Mouse (Mus musculus): Measurements from ENCODE around the gene Nlrc5. TPM values are rescaled to one million over a fixed set of nuclear protein-coding genes. Genes with fewer than 3 reads are reported as not detected.

Nlrc5 gene
- total and polyA plus RNA-seq, 2 experiments: 11.6 to 21.2 TPM

DNA sequence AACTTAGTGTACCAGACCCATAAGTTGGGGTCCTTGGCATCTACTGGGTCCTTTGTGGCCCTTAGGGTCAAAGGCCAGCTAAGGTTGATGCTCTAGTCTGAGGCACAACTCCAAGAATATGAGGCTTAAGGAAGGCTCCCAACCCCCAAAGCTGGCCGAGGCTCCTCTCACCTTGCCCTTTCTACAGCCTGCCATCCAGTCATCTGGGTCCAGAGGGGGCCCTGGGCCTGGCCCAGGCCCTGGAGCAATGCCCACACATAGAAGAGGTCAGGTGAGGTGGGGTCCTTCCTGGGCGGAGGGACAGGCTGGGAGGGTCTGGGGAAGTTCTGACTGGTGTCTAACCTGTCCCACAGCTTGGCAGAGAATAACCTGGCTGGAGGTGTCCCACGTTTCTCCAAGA is 88.3 kb downstream of the Nlrc5 start:
- TF ChIP-seq CTCF (IDR thresholded peaks at IDR 0.05; ENCODE audit: low read depth, low read length): no peak
- TF ChIP-seq POLR2A (IDR thresholded peaks at IDR 0.05; ENCODE audit: extremely low read depth, insufficient read depth, low read length): no peak
- Histone ChIP-seq H3K36me3 (ENCODE audit: control insufficient read depth, insufficient read depth, low read length) (peaks cover 10% of the 10 kb centered on the region), H3K27ac (replicated peaks; ENCODE audit: insufficient read depth, low read depth, low read length) (no peak overlapping the region), H3K27me3 (ENCODE audit: control insufficient read depth, insufficient read depth, low read length) (no peaks in the 10 kb centered on the region), H3K4me3 (ENCODE audit: insufficient read depth, low read depth, low read length) (no peak overlapping the region), H3K4me1 (ENCODE audit: control insufficient read depth, insufficient read depth, low read length) (no peaks in the 10 kb centered on the region), H3K9ac (ENCODE audit: low read depth, low read length) (no peak overlapping the region), H3K79me2 (ENCODE audit: control insufficient read depth, insufficient read depth, low read length) (no peaks in the 10 kb centered on the region)
- WGBS: 89% methylated on average over 3 of the region's 3 CpGs
- no peak for DNase-seq (ENCODE audit: extremely low read depth, low read depth, low spot score)

DNA sequence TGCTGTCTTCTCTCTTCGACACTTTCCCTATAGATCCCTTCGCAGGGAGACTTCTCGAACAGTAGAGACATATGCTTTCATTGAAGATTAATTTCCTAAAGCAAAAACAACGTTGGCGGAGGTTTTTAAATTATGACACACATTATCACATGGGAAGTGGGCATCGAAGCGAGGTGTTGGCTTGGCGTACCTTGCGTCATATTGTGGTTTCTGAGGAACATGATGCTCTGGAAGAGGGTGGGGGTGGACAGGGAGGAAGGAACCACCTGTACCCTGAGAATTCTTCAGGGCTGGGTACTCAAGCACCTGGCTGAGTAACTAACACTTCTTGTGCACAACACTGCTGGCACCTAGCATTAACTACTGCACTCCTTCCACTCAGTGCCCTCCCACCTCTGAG is 90.4 kb downstream of the Nlrc5 start:
- 93% methylated on average over 9 of the region's 9 CpGs for WGBS
- Histone ChIP-seq H3K9ac (ENCODE audit: low read depth, low read length) (no peak overlapping the region), H3K4me3 (ENCODE audit: insufficient read depth, low read depth, low read length) (no peak overlapping the region), H3K4me1 (ENCODE audit: control insufficient read depth, insufficient read depth, low read length) (peaks cover 8% of the 10 kb centered on the region), H3K27ac (replicated peaks; ENCODE audit: insufficient read depth, low read depth, low read length) (no peak overlapping the region), H3K27me3 (ENCODE audit: control insufficient read depth, insufficient read depth, low read length) (no peaks in the 10 kb centered on the region), H3K79me2 (ENCODE audit: control insufficient read depth, insufficient read depth, low read length) (no peaks in the 10 kb centered on the region), H3K36me3 (ENCODE audit: control insufficient read depth, insufficient read depth, low read length) (peaks cover 4% of the 10 kb centered on the region; the same call in 1 of the 2 replicates)
- no peak for DNase-seq (ENCODE audit: extremely low read depth, low read depth, low spot score)
- TF ChIP-seq POLR2A (IDR thresholded peaks at IDR 0.05; ENCODE audit: extremely low read depth, insufficient read depth, low read length): no peak
- TF ChIP-seq CTCF (IDR thresholded peaks at IDR 0.05; ENCODE audit: low read depth, low read length): no peak

DNA sequence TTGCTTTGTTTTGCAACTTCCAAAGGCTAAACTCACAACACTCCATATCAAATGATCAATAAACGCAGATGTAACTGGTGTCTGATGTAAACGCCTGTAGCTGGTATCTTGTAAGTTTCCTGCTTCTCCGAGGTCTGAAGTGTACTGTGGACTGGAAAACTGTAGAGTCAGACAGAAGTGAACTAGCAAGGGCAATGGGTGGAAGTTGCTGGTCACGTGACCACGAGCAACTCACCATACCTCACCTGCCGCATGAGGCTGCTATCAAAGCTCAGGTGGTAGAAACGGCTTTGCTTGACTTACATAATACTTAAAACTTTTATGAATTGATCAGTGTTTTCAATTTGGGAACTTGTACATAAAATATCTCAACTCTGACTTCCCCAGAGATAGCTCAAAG is 93.0 kb downstream of the Nlrc5 start:
- H3K27me3 ChIP-seq (ENCODE audit: control insufficient read depth, insufficient read depth, low read length): no peaks in the 10 kb centered on the region
- H3K79me2 ChIP-seq (ENCODE audit: control insufficient read depth, insufficient read depth, low read length): no peaks in the 10 kb centered on the region
- no peak overlapping the region for H3K4me3 ChIP-seq (ENCODE audit: insufficient read depth, low read depth, low read length)
- H3K9ac ChIP-seq (ENCODE audit: low read depth, low read length): no peak overlapping the region
- TF ChIP-seq CTCF (IDR thresholded peaks at IDR 0.05; ENCODE audit: low read depth, low read length) (no peak), POLR2A (IDR thresholded peaks at IDR 0.05; ENCODE audit: extremely low read depth, insufficient read depth, low read length) (no peak)
- peaks cover 11% of the 10 kb centered on the region for H3K4me1 ChIP-seq (ENCODE audit: control insufficient read depth, insufficient read depth, low read length)
- no peak for DNase-seq (ENCODE audit: extremely low read depth, low read depth, low spot score)
- 70% methylated on average over 7 of the region's 7 CpGs for WGBS
- H3K36me3 ChIP-seq (ENCODE audit: control insufficient read depth, insufficient read depth, low read length): peaks cover 3% of the 10 kb centered on the region; the same call in 1 of the 2 replicates
- H3K27ac ChIP-seq (replicated peaks; ENCODE audit: insufficient read depth, low read depth, low read length): no peak overlapping the region

DNA sequence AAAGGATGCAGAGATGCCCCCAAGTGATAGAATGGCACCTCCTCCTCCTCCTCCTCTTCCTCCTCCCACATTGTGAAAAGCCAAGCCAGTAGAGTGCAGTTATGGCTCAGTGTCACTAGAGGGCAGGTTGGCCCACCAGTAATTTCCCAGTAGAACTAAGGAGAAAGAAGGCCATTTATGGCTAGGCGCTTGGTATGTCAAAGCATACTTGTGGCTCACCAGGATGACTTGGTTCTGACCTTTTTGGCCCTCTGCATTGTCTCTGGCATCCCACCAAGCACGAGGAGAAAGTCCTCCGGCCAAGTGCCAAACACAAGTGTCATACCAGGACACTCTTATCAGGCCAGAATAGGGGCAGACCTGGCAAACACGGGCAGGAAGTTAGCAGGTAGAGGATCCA is 94.1 kb downstream of the Nlrc5 start:
- Histone ChIP-seq H3K36me3 (ENCODE audit: control insufficient read depth, insufficient read depth, low read length) (peaks cover 3% of the 10 kb centered on the region; the same call in 1 of the 2 replicates), H3K4me1 (ENCODE audit: control insufficient read depth, insufficient read depth, low read length) (peaks cover 11% of the 10 kb centered on the region), H3K27ac (replicated peaks; ENCODE audit: insufficient read depth, low read depth, low read length) (no peak overlapping the region), H3K9ac (ENCODE audit: low read depth, low read length) (no peak overlapping the region), H3K4me3 (ENCODE audit: insufficient read depth, low read depth, low read length) (no peak overlapping the region), H3K79me2 (ENCODE audit: control insufficient read depth, insufficient read depth, low read length) (no peaks in the 10 kb centered on the region), H3K27me3 (ENCODE audit: control insufficient read depth, insufficient read depth, low read length) (no peaks in the 10 kb centered on the region)
- WGBS: 7% methylated on average over 4 of the region's 4 CpGs
- peak; percentile 87 for DNase-seq (ENCODE audit: extremely low read depth, low read depth, low spot score)
- TF ChIP-seq CTCF (IDR thresholded peaks at IDR 0.05; ENCODE audit: low read depth, low read length): peak; percentile 50; the same call in 1 of the 2 replicates
- no peak for TF ChIP-seq POLR2A (IDR thresholded peaks at IDR 0.05; ENCODE audit: extremely low read depth, insufficient read depth, low read length)

DNA sequence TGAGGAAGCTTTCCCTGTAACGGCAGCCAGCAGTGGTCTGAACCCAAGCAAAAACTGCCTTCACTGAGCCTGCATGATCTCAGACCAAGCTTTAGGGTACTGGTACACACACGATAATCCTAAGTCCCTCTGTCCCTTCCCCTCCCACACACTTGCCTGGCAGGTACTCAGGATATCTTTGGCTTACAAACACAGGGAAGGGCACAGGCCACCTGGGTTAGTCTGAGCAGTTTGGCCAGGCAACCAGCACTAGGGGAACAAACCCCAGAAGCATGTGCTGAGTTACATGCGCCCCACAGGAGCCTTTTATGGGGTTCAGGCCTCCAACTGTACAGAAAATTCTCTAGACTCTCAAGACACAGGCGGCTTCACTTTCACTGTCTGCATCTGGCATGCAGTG is 95.7 kb downstream of the Nlrc5 start:
- Histone ChIP-seq H3K4me3 (ENCODE audit: insufficient read depth, low read depth, low read length) (no peak overlapping the region), H3K36me3 (ENCODE audit: control insufficient read depth, insufficient read depth, low read length) (no peaks in the 10 kb centered on the region), H3K79me2 (ENCODE audit: control insufficient read depth, insufficient read depth, low read length) (no peaks in the 10 kb centered on the region), H3K27ac (replicated peaks; ENCODE audit: insufficient read depth, low read depth, low read length) (no peak overlapping the region), H3K9ac (ENCODE audit: low read depth, low read length) (no peak overlapping the region), H3K27me3 (ENCODE audit: control insufficient read depth, insufficient read depth, low read length) (no peaks in the 10 kb centered on the region), H3K4me1 (ENCODE audit: control insufficient read depth, insufficient read depth, low read length) (peaks cover 21% of the 10 kb centered on the region)
- TF ChIP-seq CTCF (IDR thresholded peaks at IDR 0.05; ENCODE audit: low read depth, low read length) (no peak), POLR2A (IDR thresholded peaks at IDR 0.05; ENCODE audit: extremely low read depth, insufficient read depth, low read length) (no peak)
- peak; percentile 55 for DNase-seq (ENCODE audit: extremely low read depth, low read depth, low spot score)
- 56% methylated on average over 4 of the region's 4 CpGs for WGBS

DNA sequence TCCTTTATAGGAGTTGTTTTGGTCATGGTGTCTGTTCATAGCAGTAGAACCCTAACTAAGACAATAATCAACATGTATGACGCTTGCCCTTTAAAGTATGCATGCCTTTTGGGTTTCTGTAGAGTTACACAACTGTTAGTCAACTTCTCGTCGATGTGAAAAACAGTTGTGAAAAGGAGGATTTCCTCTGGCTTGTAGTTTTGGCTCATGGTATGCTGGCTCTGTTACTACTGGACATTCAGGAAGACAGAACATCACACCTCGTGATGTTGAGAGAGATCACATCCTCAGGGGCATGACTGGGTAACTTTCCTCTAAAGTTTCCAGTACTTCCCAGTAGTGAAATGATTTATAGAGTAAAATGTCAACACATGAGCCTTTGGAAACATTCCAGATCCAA is 96.5 kb downstream of the Nlrc5 start:
- 31% methylated on average over 4 of the region's 4 CpGs for WGBS
- 0 out of 2 replicates have a peak, but pooled peaks cover 5% of the 10 kb centered on the region for H3K79me2 ChIP-seq (ENCODE audit: control insufficient read depth, insufficient read depth, low read length)
- no peak for DNase-seq (ENCODE audit: extremely low read depth, low read depth, low spot score)
- no peak overlapping the region for H3K4me3 ChIP-seq (ENCODE audit: insufficient read depth, low read depth, low read length)
- TF ChIP-seq POLR2A (IDR thresholded peaks at IDR 0.05; ENCODE audit: extremely low read depth, insufficient read depth, low read length) (no peak), CTCF (IDR thresholded peaks at IDR 0.05; ENCODE audit: low read depth, low read length) (no peak)
- no peaks in the 10 kb centered on the region for H3K36me3 ChIP-seq (ENCODE audit: control insufficient read depth, insufficient read depth, low read length)
- no peak overlapping the region for H3K9ac ChIP-seq (ENCODE audit: low read depth, low read length)
- H3K27ac ChIP-seq (replicated peaks; ENCODE audit: insufficient read depth, low read depth, low read length): no peak overlapping the region
- H3K4me1 ChIP-seq (ENCODE audit: control insufficient read depth, insufficient read depth, low read length): peaks cover 21% of the 10 kb centered on the region
- no peaks in the 10 kb centered on the region for H3K27me3 ChIP-seq (ENCODE audit: control insufficient read depth, insufficient read depth, low read length)

Data from liver, adult 2 months (tissue).